Mouse (Mus musculus) MEL (cell line): ENCODE data around the gene Fus. TPM values are rescaled to one million over a fixed set of nuclear protein-coding genes. Genes with fewer than 3 reads are reported as not detected.

ENCODE experiments used
- DNase-seq: peaks from one replicate; pipeline ENCODE4 v3.0.0; 2011; ENCODE audit warnings: low read depth, low spot score
- H3K27ac ChIP-seq: 2 replicates; pipeline ENCODE4 v1.5.1; 2012; ENCODE audit warnings: low read depth, mild to moderate bottlenecking, control low read depth, low read length, moderate library complexity; ENCODE audit not compliant: control insufficient read depth
- H3K27me3 ChIP-seq, 2 experiments: fragments of 150-350 bp in 1 of 2; sonication (generic) in 1 of 2; 2 replicates each; pipeline ENCODE4 v1.6.1; 2012; ENCODE audit warnings: low read length in 2 of 2, mild to moderate bottlenecking in 2 of 2, improper control_type of control experiment in 1 of 2, moderate library complexity in 1 of 2; ENCODE audit not compliant: insufficient read depth in 2 of 2, control insufficient read depth in 1 of 2
- H3K36me3 ChIP-seq, 2 experiments: 2 replicates each; pipeline ENCODE4 v1.6.1; 2012 to 2014; ENCODE audit warnings: low read length in 2 of 2, improper control_type of control experiment in 1 of 2, inconsistent platforms in 1 of 2, mild to moderate bottlenecking in 1 of 2; ENCODE audit not compliant: insufficient read depth in 2 of 2, control insufficient read depth in 1 of 2
- H3K4me1 ChIP-seq, 2 experiments: fragments of 150-350 bp in 1 of 2; sonication (generic) in 1 of 2; 2 replicates each; pipeline ENCODE4 v1.6.1; 2012; ENCODE audit warnings: low read length in 2 of 2, improper control_type of control experiment in 1 of 2, mild to moderate bottlenecking in 1 of 2; ENCODE audit not compliant: insufficient read depth in 2 of 2, control insufficient read depth in 1 of 2
- H3K4me3 ChIP-seq, 2 experiments: fragments of 150-350 bp in 1 of 2; sonication (generic) in 1 of 2; 2 replicates each; pipeline ENCODE4 v1.5.1; 2012; ENCODE audit warnings: low read depth in 2 of 2, low read length in 2 of 2, mild to moderate bottlenecking in 2 of 2, moderate library complexity in 2 of 2, control low read depth in 1 of 2, improper control_type of control experiment in 1 of 2; ENCODE audit not compliant: control insufficient read depth in 1 of 2, insufficient read depth in 1 of 2
- H3K79me2 ChIP-seq: 2 replicates; pipeline ENCODE4 v1.6.1; 2012; ENCODE audit warnings: mild to moderate bottlenecking, low read length, moderate library complexity; ENCODE audit not compliant: control insufficient read depth, poor library complexity, insufficient read depth
- H3K9ac ChIP-seq: 2 replicates; pipeline ENCODE4 v1.6.1; 2012; ENCODE audit warnings: low read depth, mild to moderate bottlenecking, control low read depth, low read length, moderate library complexity; ENCODE audit not compliant: control insufficient read depth, poor library complexity, severe bottlenecking
- H3K9me3 ChIP-seq: fragments of 150-350 bp; sonication (generic); replicated peaks from 2 replicates; pipeline ENCODE4 v1.6.1; 2012; ENCODE audit warnings: mild to moderate bottlenecking, low read length, improper control_type of control experiment, moderate library complexity; ENCODE audit not compliant: insufficient read depth
- CTCF ChIP-seq, 3 experiments: IDR thresholded peaks in 2 of 3; conservative IDR thresholded peaks in 1 of 3; 2 replicates each; pipeline ENCODE4 v1.5.1; 2011 to 2012; ENCODE audit warnings: low read length in 3 of 3, low read depth in 2 of 3, mild to moderate bottlenecking in 2 of 3, improper control_type of control experiment in 1 of 3, inconsistent platforms in 1 of 3, mixed read lengths in 1 of 3, moderate library complexity in 1 of 3; ENCODE audit not compliant: control insufficient read depth in 1 of 3, insufficient read depth in 1 of 3, poor library complexity in 1 of 3, severe bottlenecking in 1 of 3
- ETS1 ChIP-seq: IDR thresholded peaks from 2 replicates; pipeline ENCODE4 v1.6.1; 2012; ENCODE audit warnings: low read depth, mild to moderate bottlenecking, inconsistent platforms, low read length, improper control_type of control experiment, moderate library complexity
- GABPA ChIP-seq: IDR thresholded peaks from 2 replicates; pipeline ENCODE4 v1.6.1; 2012; ENCODE audit warnings: low read depth, mild to moderate bottlenecking, inconsistent platforms, low read length, improper control_type of control experiment, moderate library complexity
- HCFC1 ChIP-seq: IDR thresholded peaks from 2 replicates; pipeline ENCODE4 v1.6.1; 2012; ENCODE audit warnings: low read depth, mild to moderate bottlenecking, inconsistent platforms, low read length, improper control_type of control experiment, moderate library complexity
- JUND ChIP-seq: IDR thresholded peaks from 2 replicates; pipeline ENCODE4 v1.6.1; 2011; ENCODE audit warnings: low read depth, mild to moderate bottlenecking, improper control_type of control experiment, low read length
- KAT2A ChIP-seq: conservative IDR thresholded peaks from 2 replicates; pipeline ENCODE4 v1.6.1; 2012; ENCODE audit warnings: low read depth, low read length, improper control_type of control experiment, inconsistent platforms
- MAFK ChIP-seq: IDR thresholded peaks from 2 replicates; pipeline ENCODE4 v1.6.1; 2011; ENCODE audit warnings: low read depth, mild to moderate bottlenecking, low read length, improper control_type of control experiment, borderline replicate concordance
- MEF2A ChIP-seq: IDR thresholded peaks from 2 replicates; pipeline ENCODE4 v1.6.1; 2014; ENCODE audit warnings: low read depth, mild to moderate bottlenecking, inconsistent platforms, low read length, improper control_type of control experiment; ENCODE audit not compliant: poor library complexity, insufficient replicate concordance, severe bottlenecking; ENCODE audit errors: extremely low read depth
- MXI1 ChIP-seq: IDR thresholded peaks from 2 replicates; pipeline ENCODE4 v1.6.1; 2011; ENCODE audit warnings: mild to moderate bottlenecking, low read depth, low read length, improper control_type of control experiment
- NRF1 ChIP-seq: IDR thresholded peaks from 2 replicates; pipeline ENCODE4 v1.6.1; 2014; ENCODE audit warnings: low read depth, mild to moderate bottlenecking, inconsistent platforms, low read length, improper control_type of control experiment, moderate library complexity; ENCODE audit not compliant: poor library complexity, insufficient read depth, severe bottlenecking
- POLR2A ChIP-seq, 2 experiments: IDR thresholded peaks; 2 replicates each; pipeline ENCODE4 v1.6.1; 2011 to 2012; ENCODE audit warnings: low read length in 2 of 2, mild to moderate bottlenecking in 2 of 2, control low read depth in 1 of 2, improper control_type of control experiment in 1 of 2, low read depth in 1 of 2, moderate library complexity in 1 of 2; ENCODE audit not compliant: control insufficient read depth in 1 of 2, insufficient read depth in 1 of 2, poor library complexity in 1 of 2
- POLR2AphosphoS2 ChIP-seq: IDR thresholded peaks from 2 replicates; pipeline ENCODE4 v1.6.1; 2011; ENCODE audit warnings: low read length, improper control_type of control experiment
- POLR2AphosphoS5 ChIP-seq: IDR thresholded peaks from 2 replicates; pipeline ENCODE4 v1.6.1; 2012; ENCODE audit warnings: low read depth, borderline replicate concordance, mild to moderate bottlenecking, inconsistent platforms, low read length, moderate library complexity, mixed read lengths
- RAD21 ChIP-seq: IDR thresholded peaks from 2 replicates; pipeline ENCODE4 v1.6.1; 2011; ENCODE audit warnings: mild to moderate bottlenecking, low read depth, low read length, improper control_type of control experiment
- SMC3 ChIP-seq: IDR thresholded peaks from 2 replicates; pipeline ENCODE4 v1.6.1; 2011; ENCODE audit warnings: low read depth, low read length, improper control_type of control experiment
- TAL1 ChIP-seq: IDR thresholded peaks from 2 replicates; pipeline ENCODE4 v1.6.1; 2012; ENCODE audit warnings: mild to moderate bottlenecking, inconsistent platforms, low read length, moderate library complexity, mixed read lengths
- TBP ChIP-seq: IDR thresholded peaks from 2 replicates; pipeline ENCODE4 v1.8.0; 2011; ENCODE audit warnings: low read depth, low read length, improper control_type of control experiment
- TCF12 ChIP-seq: IDR thresholded peaks from 2 replicates; pipeline ENCODE4 v1.6.1; 2014; ENCODE audit warnings: low read depth, mild to moderate bottlenecking, inconsistent platforms, low read length, improper control_type of control experiment, moderate library complexity
- USF1 ChIP-seq: IDR thresholded peaks from 2 replicates; pipeline ENCODE4 v1.6.1; 2014; ENCODE audit warnings: low read depth, mild to moderate bottlenecking, inconsistent platforms, low read length, improper control_type of control experiment, moderate library complexity
- ZC3H11A ChIP-seq: IDR thresholded peaks from 2 replicates; pipeline ENCODE4 v1.6.1; 2012; ENCODE audit warnings: low read depth, mild to moderate bottlenecking, inconsistent platforms, low read length, improper control_type of control experiment
- ZKSCAN1 ChIP-seq: IDR thresholded peaks from 2 replicates; pipeline ENCODE4 v1.6.1; 2012; ENCODE audit warnings: low read depth, mild to moderate bottlenecking, inconsistent platforms, low read length, improper control_type of control experiment, moderate library complexity
- ZMIZ1 ChIP-seq: IDR thresholded peaks from 2 replicates; pipeline ENCODE4 v1.6.1; 2012; ENCODE audit warnings: low read depth, mild to moderate bottlenecking, inconsistent platforms, low read length, improper control_type of control experiment, moderate library complexity
- ZNF384 ChIP-seq: IDR thresholded peaks from 2 replicates; pipeline ENCODE4 v1.6.1; 2012; ENCODE audit warnings: low read depth, mild to moderate bottlenecking, inconsistent platforms, low read length, improper control_type of control experiment
- polyA plus RNA-seq, 2 experiments: library from polyadenylated mRNA; stranded (reverse) in 1 of 2; unstranded in 1 of 2; fragments of >175 nt in 1 of 2; fragments of >200 nt in 1 of 2; gene quantifications; 2 replicates each; pipeline versions ENCODE4 v1.2.1 to v1.2.4; 2012; ENCODE audit warnings: low replicate concordance in 2 of 2, low read depth in 1 of 2; ENCODE audit not compliant: insufficient read length in 2 of 2, insufficient read depth in 1 of 2, missing spikeins in 1 of 2
- total RNA-seq: library from RNA; depleted of rRNA; stranded (reverse); fragments of 300-350 nt; gene quantifications from 2 replicates; pipeline ENCODE4 v1.2.3, GENCODE M21; 2012

Gene Fus
- total and polyA plus RNA-seq, 3 experiments, result 49.7 to 848 (median 346) TPM

DNA sequence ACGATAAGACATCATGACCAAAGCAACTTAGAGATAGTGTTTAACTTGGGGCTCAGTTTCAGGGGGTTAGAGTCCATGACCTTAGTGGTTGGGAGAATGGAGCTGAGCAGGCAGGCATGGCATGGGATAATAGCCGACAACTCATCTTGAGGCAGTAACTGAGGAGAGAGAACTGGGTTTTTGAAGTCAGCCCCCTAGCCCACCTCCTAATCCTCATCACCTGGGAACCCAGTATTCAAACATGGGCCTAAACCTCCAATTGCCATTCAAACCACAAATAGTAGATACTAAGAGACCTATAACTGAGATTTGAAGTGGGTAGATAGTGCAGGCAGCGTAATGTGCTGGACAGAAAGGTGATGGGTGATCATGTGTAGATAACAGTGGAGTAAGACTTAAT, 13.3 kb downstream of the Fus start:
- DNase-seq, result no peak
- H3K4me1 ChIP-seq, result peaks cover 0 to 2% of the 10 kb centered on the region in 2 experiments; a peak in 1 of 4 replicates
- no peak for TF ChIP-seq MEF2A
- no peak for TF ChIP-seq GABPA
- TF ChIP-seq USF1, result no peak
- no peak for TF ChIP-seq TCF12
- TF ChIP-seq POLR2AphosphoS5, result no peak
- TF ChIP-seq ZC3H11A, result no peak
- no peak for TF ChIP-seq NRF1
- no peak for TF ChIP-seq ZMIZ1
- no peak for TF ChIP-seq ZKSCAN1
- TF ChIP-seq KAT2A, result no peak
- no peak for TF ChIP-seq TAL1
- TF ChIP-seq HCFC1, result no peak
- no peak for TF ChIP-seq POLR2AphosphoS2
- no peak for TF ChIP-seq POLR2A (IDR thresholded peaks at IDR 0.05; ENCODE audit: control insufficient read depth in 1 of 2, insufficient read depth in 1 of 2, low read depth in 1 of 2, low read length in 2 of 2, poor library complexity in 1 of 2)
- TF ChIP-seq MAFK, result no peak
- TF ChIP-seq ETS1, result no peak
- no peak for TF ChIP-seq TBP
- no peak for TF ChIP-seq MXI1
- TF ChIP-seq JUND, result no peak
- TF ChIP-seq CTCF (IDR thresholded peaks at IDR 0.05 in 2 of 3, conservative IDR thresholded peaks at IDR 0.05 in 1 of 3; ENCODE audit: control insufficient read depth in 1 of 3, insufficient read depth in 1 of 3, low read depth in 2 of 3, low read length in 3 of 3, poor library complexity in 1 of 3, severe bottlenecking in 1 of 3), result no peak
- H3K27ac ChIP-seq, result no peak overlapping the region
- no peaks in the 10 kb centered on the region for H3K79me2 ChIP-seq
- H3K9me3 ChIP-seq, result no peaks in the 10 kb centered on the region
- H3K36me3 ChIP-seq, result peaks cover 34 to 76% of the 10 kb centered on the region in 2 experiments
- no peak overlapping the region for H3K4me3 ChIP-seq
- H3K27me3 ChIP-seq, result no peaks in the 10 kb centered on the region
- H3K9ac ChIP-seq, result no peak overlapping the region

DNA sequence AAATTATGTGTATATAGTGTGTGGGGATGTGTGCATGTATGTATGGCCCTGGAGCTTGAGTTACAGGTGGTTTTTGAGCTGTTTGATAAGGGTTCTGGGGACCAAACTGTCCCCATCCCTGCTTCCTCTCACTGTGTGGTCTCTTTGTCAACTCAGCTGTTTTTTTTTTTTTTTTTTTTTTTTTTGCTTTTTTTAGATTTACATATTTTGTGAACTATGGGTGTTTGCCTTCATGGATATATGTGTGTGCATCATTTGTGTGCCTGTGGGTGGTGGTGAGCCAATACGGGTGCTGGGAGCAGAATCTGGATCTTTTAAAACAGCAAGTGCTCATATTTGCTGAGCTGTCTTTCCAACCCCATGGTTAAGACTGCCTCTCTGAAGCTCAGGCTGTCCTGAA, 21.6 kb downstream of the Fus start:
- DNase-seq, result no peak
- peaks cover 0 to 4% of the 10 kb centered on the region in 2 experiments; a peak in 1 of 4 replicates for H3K4me1 ChIP-seq

More for the DNA sequence above, 21.6 kb downstream of the Fus start:
- Histone ChIP-seq H3K9ac (no peak overlapping the region), H3K36me3 (peaks cover 14 to 37% of the 10 kb centered on the region in 2 experiments), H3K79me2 (no peaks in the 10 kb centered on the region), H3K27me3 (no peaks in the 10 kb centered on the region), H3K9me3 (no peaks in the 10 kb centered on the region), H3K4me3 (no peak overlapping the region), H3K27ac (no peak overlapping the region)
- TF ChIP-seq MEF2A, result no peak
- TF ChIP-seq USF1, result no peak
- no peak for TF ChIP-seq RAD21
- no peak for TF ChIP-seq ZKSCAN1
- peak; percentile 82 for TF ChIP-seq ZNF384
- TF ChIP-seq SMC3, result no peak
